Comparison of ENCODE assay signal across 24 mouse cellular contexts in genomic region chr17:69973991-69974390, GRCm38 (mm10). TPM values are rescaled to one million over a fixed set of nuclear protein-coding genes. Genes with fewer than 3 reads are reported as not detected.
DNase-seq lines count a peak whose midpoint lies in the region; ATAC-seq and TF ChIP-seq lines count a peak whose summit lies in the region.
"Had no signal": no experiment of that assay in that cellular context is flagged by ENCODE, and none has a peak within 500 bp of the region (broad histone marks: within the 10 kb centered on the region; RNA-seq: fewer than 3 reads in every experiment).

No protein-coding gene starts in this region.

- no peak for ATAC-seq in hindbrain, postnatal 0 days
- no peak for ATAC-seq in hindbrain, embryonic 12.5 days (ENCODE audit: low FRiP score)
- no peak for ATAC-seq in midbrain, embryonic 14.5 days (ENCODE audit: low FRiP score, low TSS enrichment)
- ATAC-seq in midbrain, embryonic 15.5 days (replicated peaks): no peak
- ATAC-seq: activated CD4-positive, CD25-positive, alpha-beta regulatory T cell, adult 4 months; midbrain, embryonic 13.5 days had no signal

- H3K9me3 ChIP-seq in hindbrain, postnatal 0 days (ENCODE audit: low read length): no peaks in the 10 kb centered on the region
- H3K9me3 ChIP-seq in hindbrain, embryonic 12.5 days (replicated peaks): no peaks in the 10 kb centered on the region
- H3K9me3 ChIP-seq in midbrain, embryonic 14.5 days (ENCODE audit: control insufficient read depth, low read length): no peaks in the 10 kb centered on the region
- no peaks in the 10 kb centered on the region for H3K9me3 ChIP-seq in midbrain, embryonic 15.5 days
- H3K9me3 ChIP-seq: embryonic facial prominence, embryonic 10.5 days; hindbrain, embryonic 10.5 days; midbrain, embryonic 13.5 days had no signal

- H3K36me3 ChIP-seq in hindbrain, postnatal 0 days (ENCODE audit: insufficient read depth, low read length): no peaks in the 10 kb centered on the region
- no peaks in the 10 kb centered on the region for H3K36me3 ChIP-seq in hindbrain, embryonic 12.5 days
- H3K36me3 ChIP-seq in midbrain, embryonic 14.5 days (ENCODE audit: control insufficient read depth, insufficient read depth, low read length): no peaks in the 10 kb centered on the region
- no peaks in the 10 kb centered on the region for H3K36me3 ChIP-seq in midbrain, embryonic 15.5 days (replicated peaks)
- H3K36me3 ChIP-seq: embryonic facial prominence, embryonic 10.5 days; G1E; hindbrain, embryonic 10.5 days; midbrain, embryonic 13.5 days had no signal

- no peaks in the 10 kb centered on the region for H3K27me3 ChIP-seq in hindbrain, postnatal 0 days (ENCODE audit: insufficient read depth, low read length)
- H3K27me3 ChIP-seq in hindbrain, embryonic 12.5 days: peaks cover 25% of the 10 kb centered on the region
- no peaks in the 10 kb centered on the region for H3K27me3 ChIP-seq in midbrain, embryonic 14.5 days (ENCODE audit: control insufficient read depth, insufficient read depth, low read length)
- H3K27me3 ChIP-seq in midbrain, embryonic 15.5 days (replicated peaks): 0 out of 2 replicates have a peak, but pooled peaks cover 2% of the 10 kb centered on the region

- DNase-seq in cerebellum, adult 9-10 months: peak; percentile 54
- DNase-seq in cerebellum, postnatal 4 days (ENCODE audit: low spot score in 2 of 2): no peak
- DNase-seq in hindbrain, postnatal 0 days (ENCODE audit: low spot score): peak; percentile 11
- DNase-seq in adrenal gland, adult 2 months: peak; percentile 79
- DNase-seq in brain, adult 2 months (ENCODE audit: low read depth, low spot score): peak; percentile 71
- no peak for DNase-seq in midbrain, embryonic 14.5 days
- DNase-seq: gastrocnemius, postnatal 36 days; kidney, adult 2 months; kidney, postnatal 10 days; left cerebral cortex, postnatal 4 days; liver; lung, postnatal 10 days; spleen, adult 18-20 months; thymus, adult 2 months had no signal

- no peak for TF ChIP-seq CTCF in hindbrain, postnatal 0 days (IDR thresholded peaks at IDR 0.05; ENCODE audit: low read depth)

- no peak overlapping the region for H3K27ac ChIP-seq in hindbrain, postnatal 0 days
- no peak overlapping the region for H3K27ac ChIP-seq in hindbrain, embryonic 12.5 days
- no peak overlapping the region for H3K27ac ChIP-seq in midbrain, embryonic 14.5 days (replicated peaks; ENCODE audit: low read depth, low read length)
- no peak overlapping the region for H3K27ac ChIP-seq in midbrain, embryonic 15.5 days
- H3K27ac ChIP-seq: embryonic facial prominence, embryonic 10.5 days; hindbrain, embryonic 10.5 days; left cerebral cortex, adult 2 months; midbrain, embryonic 13.5 days had no signal

- no peaks in the 10 kb centered on the region for H3K4me1 ChIP-seq in hindbrain, postnatal 0 days (ENCODE audit: insufficient read depth, low read length)
- peaks cover 10% of the 10 kb centered on the region; the same call in 1 of the 2 replicates for H3K4me1 ChIP-seq in hindbrain, embryonic 12.5 days
- H3K4me1 ChIP-seq in midbrain, embryonic 14.5 days (ENCODE audit: control insufficient read depth, insufficient read depth, low read length): no peaks in the 10 kb centered on the region
- peaks cover 12% of the 10 kb centered on the region for H3K4me1 ChIP-seq in midbrain, embryonic 15.5 days

- H3K9ac ChIP-seq in hindbrain, postnatal 0 days (replicated peaks; ENCODE audit: low read length): no peak overlapping the region
- H3K9ac ChIP-seq in hindbrain, embryonic 12.5 days: no peak overlapping the region
- H3K9ac ChIP-seq in midbrain, embryonic 14.5 days (replicated peaks; ENCODE audit: low read length): no peak overlapping the region
- no peak overlapping the region for H3K9ac ChIP-seq in midbrain, embryonic 15.5 days
- H3K9ac ChIP-seq: midbrain, embryonic 13.5 days had no signal

- H3K4me3 ChIP-seq in hindbrain, postnatal 0 days (ENCODE audit: low read length): no peak overlapping the region
- no peak overlapping the region for H3K4me3 ChIP-seq in hindbrain, embryonic 12.5 days
- no peak overlapping the region for H3K4me3 ChIP-seq in midbrain, embryonic 14.5 days (replicated peaks; ENCODE audit: low read depth, low read length)
- H3K4me3 ChIP-seq in midbrain, embryonic 15.5 days: no peak overlapping the region
- H3K4me3 ChIP-seq: embryonic facial prominence, embryonic 10.5 days; hindbrain, embryonic 10.5 days; midbrain, embryonic 13.5 days; myocyte had no signal

- H3K4me2 ChIP-seq in hindbrain, postnatal 0 days (ENCODE audit: low read depth, low read length): no peak overlapping the region
- no peak overlapping the region for H3K4me2 ChIP-seq in hindbrain, embryonic 12.5 days (replicated peaks)
- no peak overlapping the region for H3K4me2 ChIP-seq in midbrain, embryonic 14.5 days (ENCODE audit: low read length)
- no peak overlapping the region for H3K4me2 ChIP-seq in midbrain, embryonic 15.5 days
- H3K4me2 ChIP-seq: midbrain, embryonic 13.5 days had no signal

- 57% methylated on average over 6 of the region's 6 CpGs for WGBS in hindbrain, postnatal 0 days
- 59% methylated on average over 6 of the region's 6 CpGs for WGBS in hindbrain, embryonic 12.5 days
- 68% methylated on average over 6 of the region's 6 CpGs for WGBS in midbrain, embryonic 14.5 days
- 62% methylated on average over 6 of the region's 6 CpGs for WGBS in midbrain, embryonic 15.5 days

RNA-seq across cellular contexts. Expression of gene Dlgap1, which starts 5.1 kb away (rescaled TPM):
- total RNA-seq in hindbrain, postnatal 0 days (2014; rRNA removed): 105 and 117 TPM in 2 replicates
- 33.8 and 38.2 TPM in 2 replicates for polyA plus RNA-seq in hindbrain, postnatal 0 days (2015; fragmentation: Nextera tagmentation; extraction: Ambion mirVana)
- 7.2 and 9.4 TPM in 2 replicates for polyA plus RNA-seq in hindbrain, embryonic 12.5 days (2016; fragmentation: Nextera tagmentation; extraction: Ambion mirVana)
- 10 to 100 TPM; 27.5 to 44.8 TPM for total RNA-seq in adrenal gland, adult 2 months (2021)
- 97.8 and 106 TPM in 2 replicates for polyA plus RNA-seq in adrenal gland, adult 2 months (2012; rRNA removed)
- 15.7 and 18.2 TPM in 2 replicates for polyA plus RNA-seq in midbrain, embryonic 14.5 days (2014; fragmentation: Nextera tagmentation; extraction: Ambion mirVana)
- 26.5 and 28.4 TPM in 2 replicates for polyA plus RNA-seq in midbrain, embryonic 15.5 days (2015; fragmentation: Nextera tagmentation; extraction: Ambion mirVana)
- total RNA-seq: megakaryocyte, adult 5-6 weeks had no signal
- polyA plus RNA-seq: G1E had no signal

Comparison
In these comparisons a context has a peak if more than half of its experiments do, and no peak if none do; other contexts are left out.
1. DNase-seq: peak in cerebellum, adult 9-10 months (single experiment), hindbrain, postnatal 0 days (single experiment), adrenal gland, adult 2 months (single experiment) and brain, adult 2 months (single experiment); none in cerebellum, postnatal 4 days (0 of 2) and midbrain, embryonic 14.5 days (single experiment).